Mouse (Mus musculus): ENCODE measurements at regions not wholly inside any gene's neighbourhood (a gene's known extent, or its start where the extent isn't known, plus 50 kb on each side); places are given as distances from the start of the nearest gene placed in this dataset.

DNA sequence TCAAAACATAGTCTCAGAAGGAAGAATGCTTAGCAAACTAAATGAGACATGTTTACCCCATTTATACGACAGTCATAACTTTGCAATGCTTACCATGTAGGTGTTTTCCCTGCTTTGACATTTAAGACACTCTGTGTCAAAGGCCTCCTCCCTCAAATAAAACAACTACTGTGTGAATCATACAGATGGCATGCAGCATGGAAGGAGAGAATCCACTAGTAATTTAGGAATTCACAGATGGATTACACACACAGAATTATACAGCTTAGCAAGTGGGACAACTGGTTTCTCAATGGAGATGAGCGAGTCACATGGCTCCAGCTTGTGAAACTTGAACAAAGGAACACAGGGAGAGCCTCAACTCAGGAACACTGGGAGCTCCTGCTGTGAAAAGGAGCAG is 98.7 kb downstream of the Sp3 start:
- 79% methylated on average over 2 of the region's 2 CpGs for WGBS
- ATAC-seq (ENCODE audit: insufficient number of reproducible peaks, insufficient read depth, low FRiP score, low TSS enrichment, low read depth): no peak
- Histone ChIP-seq H3K27ac (no peak overlapping the region), H3K27me3 (no peaks in the 10 kb centered on the region), H3K36me3 (no peaks in the 10 kb centered on the region), H3K9me3 (no peaks in the 10 kb centered on the region), H3K4me1 (no peaks in the 10 kb centered on the region), H3K4me3 (no peak overlapping the region), H3K9ac (no peak overlapping the region), H3K4me2 (no peak overlapping the region)

DNA sequence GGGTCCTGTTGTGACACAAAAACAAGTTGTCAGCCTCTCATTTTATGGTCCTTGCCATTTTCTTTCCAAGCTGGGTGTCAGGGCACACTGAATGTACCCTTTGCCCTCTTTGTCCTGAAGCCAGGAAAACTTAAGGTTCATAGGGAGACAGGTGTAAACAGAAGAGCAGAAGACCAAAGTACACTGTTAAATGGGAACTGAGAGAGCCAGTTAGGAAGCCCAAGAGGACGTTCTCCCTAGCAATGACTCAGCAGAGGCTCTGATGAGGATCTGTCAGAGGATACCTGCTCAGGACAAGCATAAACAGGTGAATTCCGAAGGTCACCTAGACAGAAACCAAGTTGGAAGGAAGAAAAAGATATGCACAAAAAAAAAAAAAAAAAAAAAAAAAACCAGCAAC is 94.0 kb downstream of the Sp3 start:
- WGBS: 85% methylated on average over 2 of the region's 2 CpGs
- Histone ChIP-seq H3K4me1 (0 out of 2 replicates have a peak, but pooled peaks cover 8% of the 10 kb centered on the region), H3K27me3 (no peaks in the 10 kb centered on the region), H3K9ac (no peak overlapping the region), H3K27ac (no peak overlapping the region), H3K36me3 (no peaks in the 10 kb centered on the region), H3K4me2 (no peak overlapping the region), H3K9me3 (no peaks in the 10 kb centered on the region), H3K4me3 (no peak overlapping the region)
- ATAC-seq (ENCODE audit: insufficient number of reproducible peaks, insufficient read depth, low FRiP score, low TSS enrichment, low read depth): no peak

Measured in embryonic facial prominence, embryonic 13.5 days (tissue).